Mouse (Mus musculus) mesoderm, embryonic 11.5 days (tissue): Measurements from ENCODE around the gene Ifnab.

Experiments
- DNase-seq: peaks from one replicate; pipeline ENCODE4 v3.0.0-alpha.2; 2012; ENCODE audit warnings: low read depth, low spot score

Gene Ifnab

GRCm38 (mm10) chr4:88691259-88691658 is at the start of gene Ifnab:
Ifnab (minus strand) TSS chr4:88691359.
- no peak for DNase-seq

GRCm38 (mm10) chr4:88739036-88739435 is 47.9 kb upstream of the Ifnab start:
- no peak for DNase-seq

GRCm38 (mm10) chr4:88738480-88738879 is 47.3 kb upstream of the Ifnab start:
- peak; percentile 77 for DNase-seq

GRCm38 (mm10) chr4:88727324-88727723 is 36.2 kb upstream of the Ifnab start:
- no peak for DNase-seq

- no peak for DNase-seq
These were observed 35.6 kb upstream of the Ifnab start for GRCm38 (mm10) chr4:88726727-88727126.

GRCm38 (mm10) chr4:88723497-88724090 is 32.4 kb upstream of the Ifnab start:
- DNase-seq, result no peak

- DNase-seq, result peak; percentile 95
These were observed 30.9 kb upstream of the Ifnab start, which contains the start of the genes Gm26566 and Klhl9 for GRCm38 (mm10) chr4:88721791-88722721. Gm26566 (plus strand) TSS chr4:88721805. Klhl9 (minus strand) TSS chr4:88722465.

GRCm38 (mm10) chr4:88718715-88719114 is 27.6 kb upstream of the Ifnab start:
- DNase-seq, result no peak

GRCm38 (mm10) chr4:88715059-88715458 is 23.9 kb upstream of the Ifnab start:
- DNase-seq, result no peak

GRCm38 (mm10) chr4:88714281-88714680 is 23.1 kb upstream of the Ifnab start:
- no peak for DNase-seq

GRCm38 (mm10) chr4:88707128-88707826 is 16.1 kb upstream of the Ifnab start:
- no peak for DNase-seq

- no peak for DNase-seq
These were observed 14.8 kb upstream of the Ifnab start for GRCm38 (mm10) chr4:88705924-88706323.

- DNase-seq, result no peak
These were observed 8.1 kb upstream of the Ifnab start for GRCm38 (mm10) chr4:88699301-88699700.

GRCm38 (mm10) chr4:88698781-88699180 is 7.6 kb upstream of the Ifnab start:
- DNase-seq, result no peak

GRCm38 (mm10) chr4:88697753-88698152 is 6.6 kb upstream of the Ifnab start:
- DNase-seq, result no peak

GRCm38 (mm10) chr4:88697108-88697507 is 5.9 kb upstream of the Ifnab start:
- DNase-seq, result no peak

GRCm38 (mm10) chr4:88696237-88696884 is 5.2 kb upstream of the Ifnab start:
- peak; percentile 80 for DNase-seq

GRCm38 (mm10) chr4:88693392-88693791 is 2.2 kb upstream of the Ifnab start:
- DNase-seq, result no peak

GRCm38 (mm10) chr4:88692537-88692936 is 1.4 kb upstream of the Ifnab start:
- DNase-seq, result no peak

GRCm38 (mm10) chr4:88683812-88684211 is 7.3 kb downstream of the Ifnab start, which contains the start of gene Ifna2:
Ifna2 (minus strand) TSS chr4:88683912.
- DNase-seq, result no peak

GRCm38 (mm10) chr4:88681353-88681752 is 9.8 kb downstream of the Ifnab start:
- DNase-seq, result no peak

GRCm38 (mm10) chr4:88680362-88680761 is 10.8 kb downstream of the Ifnab start:
- DNase-seq, result no peak
